Mouse (Mus musculus) left cerebral cortex, postnatal 14 days (tissue): Measurements from ENCODE around the gene Lamc3. TPM values are rescaled to one million over a fixed set of nuclear protein-coding genes. Genes with fewer than 3 reads are reported as not detected.

Source experiments
- DNase-seq, 2 experiments: peaks; one replicate each; pipeline ENCODE4 v3.0.0; 2021 to 2022; ENCODE audit warnings: low spot score in 2 of 2, mixed read lengths in 1 of 2
- intact Hi-C: fragments of 180-260 bp; cut with DNase I; formaldehyde crosslinking; loops from one replicate; pipeline ENCODE4 v1.15.1; 2025
- total RNA-seq, 2 experiments: library from RNA; stranded (reverse); gene quantifications; 2 replicates each; pipeline ENCODE4 v1.2.3; 2021

Lamc3 gene
- total RNA-seq, 2 experiments from 2014 or later = 9.2 to 11.4 TPM

GRCm38 (mm10) chr2:31961791-31962222, 74.7 kb downstream of the Lamc3 start:
- intact Hi-C loops = no loop called here
- no peak for DNase-seq

GRCm38 (mm10) chr2:31962501-31963224, 75.6 kb downstream of the Lamc3 start:
- peak; percentile 40 to 69 for DNase-seq
- intact Hi-C loops = no loop called here

DNA sequence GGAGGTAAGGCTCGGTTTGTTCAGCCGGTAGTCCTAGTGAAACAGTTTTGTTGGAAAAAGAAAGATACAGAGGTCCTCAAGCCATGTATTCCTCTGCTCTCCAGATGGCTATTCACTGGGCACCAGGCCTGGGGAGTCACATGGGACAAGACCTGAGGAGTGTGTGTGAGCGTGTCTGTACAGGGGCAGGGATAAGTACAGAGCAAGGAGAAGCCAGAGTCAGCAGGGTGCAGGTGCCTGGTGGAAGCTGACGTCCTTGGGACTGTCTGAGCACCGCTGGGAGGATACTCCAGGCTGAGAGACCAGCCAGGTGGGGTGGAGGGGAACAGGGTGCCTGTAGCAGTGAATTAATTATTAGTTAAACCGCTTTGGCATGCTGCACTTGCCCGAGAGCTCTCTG, 76.4 kb downstream of the Lamc3 start:
- intact Hi-C loops = no loop called here
- DNase-seq = no peak

DNA sequence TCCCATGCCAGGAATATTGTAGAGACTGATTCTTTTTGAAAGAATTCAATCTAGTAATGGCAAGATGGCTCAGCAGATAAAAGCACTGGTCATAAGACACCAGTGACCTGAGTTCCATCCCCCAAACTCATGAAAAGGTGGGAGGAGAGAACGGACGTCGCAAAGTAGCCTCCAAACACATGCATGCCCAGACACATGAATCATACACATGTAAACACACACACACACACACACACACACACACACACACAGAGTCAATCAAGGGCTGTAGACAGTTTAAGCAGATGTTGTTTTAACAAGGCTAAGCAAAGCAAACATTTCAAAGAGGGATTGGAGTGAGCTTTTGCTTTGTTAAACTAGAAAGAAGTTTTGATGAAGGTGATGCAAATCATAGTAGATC, 77.1 kb downstream of the Lamc3 start:
- DNase-seq = no peak
- intact Hi-C loops = no loop called here

GRCm38 (mm10) chr2:31965110-31965509, 78.0 kb downstream of the Lamc3 start:
- DNase-seq = no peak
- intact Hi-C loops = no loop called here

- intact Hi-C loops = no loop called here
- no peak for DNase-seq
Measured at GRCm38 (mm10) chr2:31966801-31967200, 79.7 kb downstream of the Lamc3 start.

GRCm38 (mm10) chr2:31972589-31972988, 85.5 kb downstream of the Lamc3 start:
- intact Hi-C loops = loop anchor here (10.0 kb wide), 1 partner anchor 288 kb away; the partner anchor contains the start of gene Abl1

GRCm38 (mm10) chr2:31974141-31974808, 87.2 kb downstream of the Lamc3 start, which contains the start of gene Nup214:
Nup214 (plus strand) TSS chr2:31974436.
- peak; percentile 98 to 100 for DNase-seq
- intact Hi-C loops = loop anchor here (10.0 kb wide), 1 partner anchor 289 kb away; the partner anchor contains the start of gene Abl1

More at GRCm38 (mm10) chr2:31972589-31972988, 85.5 kb downstream of the Lamc3 start:
- DNase-seq = no peak

DNA sequence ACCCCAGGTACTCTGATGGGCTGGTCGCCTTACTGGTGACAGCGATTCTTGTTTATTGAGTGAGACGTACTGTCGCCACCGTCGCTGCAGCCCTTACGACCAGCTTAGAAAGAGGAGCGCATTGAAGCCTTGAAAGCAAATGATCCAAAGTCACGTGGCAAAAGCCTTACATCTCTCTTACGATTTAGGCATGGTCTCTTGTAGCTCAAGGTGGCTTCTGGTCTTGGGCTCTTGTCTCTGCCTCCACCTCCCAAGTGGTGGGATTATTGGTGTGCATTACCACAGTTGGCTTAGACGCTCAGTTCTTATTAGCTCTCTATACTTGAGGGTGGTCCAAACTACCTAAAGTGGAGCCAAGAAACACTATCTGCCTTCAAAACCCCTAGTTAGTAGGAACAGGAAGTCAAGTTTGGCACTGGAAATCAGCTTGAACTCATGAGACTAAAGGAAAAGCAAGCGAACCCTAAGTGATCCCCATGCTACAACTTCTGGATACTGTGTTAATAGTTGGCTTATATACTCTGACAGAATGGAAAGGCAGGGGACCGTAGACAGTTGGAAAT, 87.8 kb downstream of the Lamc3 start:
- intact Hi-C loops = loop anchor here (10.0 kb wide), 1 partner anchor 290 kb away; the partner anchor contains the start of gene Abl1
- no peak for DNase-seq

- intact Hi-C loops = no loop called here
- no peak for DNase-seq
Measured at GRCm38 (mm10) chr2:31987774-31988173, 100.7 kb downstream of the Lamc3 start.

- no peak for DNase-seq
- intact Hi-C loops = no loop called here
Measured at GRCm38 (mm10) chr2:31990961-31991360, 103.9 kb downstream of the Lamc3 start.

GRCm38 (mm10) chr2:31994896-31995295, 107.8 kb downstream of the Lamc3 start:
- DNase-seq = no peak
- intact Hi-C loops = no loop called here

DNA sequence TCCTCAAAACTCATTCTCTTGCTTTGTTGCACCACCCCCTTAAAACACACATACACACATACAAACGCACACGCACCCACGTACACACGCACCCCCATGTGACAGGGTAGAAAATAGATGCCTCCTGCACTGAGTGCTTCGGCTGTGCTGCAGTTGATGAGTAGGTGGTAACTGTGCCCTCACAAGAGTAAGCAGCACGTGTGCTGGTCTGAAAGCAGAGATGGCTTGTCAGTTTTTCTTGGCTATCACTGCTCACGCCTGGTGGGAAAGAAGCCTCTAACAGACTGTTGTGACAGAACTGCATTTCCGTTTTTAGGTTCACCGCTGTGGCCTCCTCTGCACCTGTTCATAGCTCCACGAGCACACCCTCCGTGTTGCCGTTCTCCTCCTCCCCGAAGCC, 109.0 kb downstream of the Lamc3 start:
- DNase-seq = peak; percentile 72 to 80
- intact Hi-C loops = no loop called here

Other genes with a start within 250 kb of the Lamc3 start
- gene Prdm12, start 247.3 kb upstream of the Lamc3 start, total RNA-seq = under 1 TPM; 0.13 to 0.66 TPM
- gene Exosc2, start 216.6 kb upstream of the Lamc3 start, total RNA-seq = 10 to 100 TPM; 21.4 to 24.5 TPM
- gene Abl1, start 198.9 kb upstream of the Lamc3 start, total RNA-seq = 10 to 100 TPM; 37.4 to 39.6 TPM
- gene Qrfp, start 76.7 kb upstream of the Lamc3 start, total RNA-seq = not detected
- 10 to 100 TPM; 12.8 to 16.1 TPM for gene Fibcd1, start 41.3 kb upstream of the Lamc3 start, total RNA-seq
- gene Aif1l, start 62.8 kb downstream of the Lamc3 start, total RNA-seq = 1 to 10 TPM; 2.4 to 7.1 TPM
- gene Nup214, start 87.1 kb downstream of the Lamc3 start, total RNA-seq = 10 to 100 TPM; 51.3 to 53.5 TPM
- gene Fam78a, start 197.6 kb downstream of the Lamc3 start, total RNA-seq = 1 to 10 TPM; 3.4 to 4.2 TPM
- gene Plpp7, start 208.2 kb downstream of the Lamc3 start, total RNA-seq = 10 to 100 TPM; 24.5 to 28.5 TPM